Mouse (Mus musculus) liver, embryonic 11.5 days (tissue): ENCODE measurements at regions not wholly inside any gene's neighbourhood (a gene's known extent, or its start where the extent isn't known, plus 50 kb on each side); places are given as distances from the start of the nearest gene placed in this dataset.

Experiments
- ATAC-seq: fragments of 200-750 bp; cut with Nextera tagmentation; replicated peaks from 2 replicates; pipeline ENCODE4 v1.8.0; 2017; ENCODE audit warnings: moderate number of reproducible peaks, mild to moderate bottlenecking, moderate TSS enrichment, moderate library complexity; ENCODE audit not compliant: low FRiP score
- DNase-seq: peaks from one replicate; pipeline ENCODE4 v3.0.0-alpha.2; 2017; ENCODE audit warnings: low spot score
- H3K27ac ChIP-seq: fragments of 300-500 bp; sonication (generic); 2 replicates; pipeline ENCODE4 v1.5.1; 2014; ENCODE audit warnings: mild to moderate bottlenecking, low read depth, low read length, control low read depth
- H3K27me3 ChIP-seq: fragments of 300-500 bp; sonication (generic); replicated peaks from 2 replicates; pipeline ENCODE4 v1.6.1; 2014; ENCODE audit warnings: low read length, mixed read lengths; ENCODE audit not compliant: control insufficient read depth, insufficient read depth
- H3K36me3 ChIP-seq: fragments of 300-500 bp; sonication (generic); 2 replicates; pipeline ENCODE4 v1.6.1; 2014; ENCODE audit warnings: mild to moderate bottlenecking, low read length, moderate library complexity, mixed read lengths; ENCODE audit not compliant: control insufficient read depth, insufficient read depth
- H3K4me1 ChIP-seq: fragments of 300-500 bp; sonication (generic); replicated peaks from 2 replicates; pipeline ENCODE4 v1.6.1; 2014; ENCODE audit warnings: low read length, mixed read lengths; ENCODE audit not compliant: control insufficient read depth, insufficient read depth
- H3K4me2 ChIP-seq: fragments of 300-500 bp; sonication (generic); 2 replicates; pipeline ENCODE4 v1.6.1; 2014; ENCODE audit warnings: mild to moderate bottlenecking, control low read depth, moderate library complexity
- H3K4me3 ChIP-seq: fragments of 300-500 bp; sonication (generic); 2 replicates; pipeline ENCODE4 v1.5.1; 2014; ENCODE audit warnings: low read depth, low read length, control low read depth
- H3K9ac ChIP-seq: fragments of 300-500 bp; sonication (generic); 2 replicates; pipeline ENCODE4 v1.6.1; 2014; ENCODE audit warnings: low read depth, low read length, control low read depth
- H3K9me3 ChIP-seq: fragments of 300-500 bp; sonication (generic); 2 replicates; pipeline ENCODE4 v1.6.1; 2016; ENCODE audit warnings: low read length, inconsistent platforms, mixed read lengths; ENCODE audit not compliant: control insufficient read depth
- WGBS: fragments of 180-500 bp; shearing (Covaris S2); extraction: QIAGEN DNeasy Blood & Tissue Kit; methylation state at CpG from one replicate; pipeline ENCODE4 v1.1.7; 2014; 5-methylcytosine and 5-hydroxymethylcytosine counted together

DNA sequence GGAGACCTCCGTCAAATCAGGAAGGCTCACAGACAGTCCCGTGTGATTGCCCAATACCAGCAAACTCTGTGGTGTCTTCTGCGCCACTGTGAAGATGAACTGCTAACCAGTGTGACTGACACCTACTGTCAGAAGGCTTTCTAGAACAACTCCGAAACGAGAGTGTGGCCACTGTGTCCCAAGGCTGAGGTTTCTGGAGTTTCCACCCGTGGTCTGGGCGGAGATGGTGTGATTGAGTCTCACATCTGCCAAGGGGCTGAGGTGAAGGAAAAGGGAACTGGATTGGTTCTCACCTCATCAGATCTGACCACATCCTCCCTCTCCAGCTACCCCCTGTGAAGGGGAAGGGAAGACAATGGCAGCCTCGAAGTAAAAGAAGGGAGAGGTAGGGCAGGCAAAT lies 79.6 kb upstream of the 4930412O13Rik start:
- no peaks in the 10 kb centered on the region for H3K9me3 ChIP-seq
- no peak for DNase-seq
- H3K36me3 ChIP-seq, result no peaks in the 10 kb centered on the region
- no peak overlapping the region for H3K4me2 ChIP-seq
- H3K27ac ChIP-seq, result no peak overlapping the region
- no peak for ATAC-seq
- WGBS, result 42% methylated on average over 8 of the region's 8 CpGs
- no peaks in the 10 kb centered on the region for H3K4me1 ChIP-seq
- no peaks in the 10 kb centered on the region for H3K27me3 ChIP-seq
- H3K4me3 ChIP-seq, result no peak overlapping the region
- no peak overlapping the region for H3K9ac ChIP-seq

DNA sequence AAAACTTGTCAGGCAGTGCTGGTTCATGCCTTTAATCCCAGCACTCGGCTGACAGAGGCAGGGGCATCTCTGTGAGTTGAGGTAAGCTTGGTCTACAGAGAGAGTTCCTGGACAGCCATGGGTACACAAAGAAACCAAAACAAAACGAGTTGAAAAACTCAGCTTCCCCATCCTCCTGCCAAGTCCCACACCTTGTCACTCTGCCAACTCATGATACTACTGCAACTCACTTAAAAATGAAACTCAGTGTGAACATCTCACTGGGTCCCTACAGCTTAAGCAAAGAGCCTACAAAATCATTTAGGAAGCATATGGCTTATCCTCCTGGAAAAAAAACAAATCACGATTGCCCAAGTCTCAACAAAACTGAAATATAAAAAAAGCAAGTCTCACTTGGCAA lies 76.7 kb upstream of the 4930412O13Rik start:
- Histone ChIP-seq H3K4me3 (no peak overlapping the region), H3K9me3 (no peaks in the 10 kb centered on the region), H3K27ac (no peak overlapping the region), H3K4me2 (no peak overlapping the region), H3K36me3 (no peaks in the 10 kb centered on the region), H3K9ac (no peak overlapping the region), H3K4me1 (no peaks in the 10 kb centered on the region), H3K27me3 (no peaks in the 10 kb centered on the region)
- WGBS, result 54% methylated on average over 3 of the region's 3 CpGs
- DNase-seq, result no peak
- no peak for ATAC-seq

DNA sequence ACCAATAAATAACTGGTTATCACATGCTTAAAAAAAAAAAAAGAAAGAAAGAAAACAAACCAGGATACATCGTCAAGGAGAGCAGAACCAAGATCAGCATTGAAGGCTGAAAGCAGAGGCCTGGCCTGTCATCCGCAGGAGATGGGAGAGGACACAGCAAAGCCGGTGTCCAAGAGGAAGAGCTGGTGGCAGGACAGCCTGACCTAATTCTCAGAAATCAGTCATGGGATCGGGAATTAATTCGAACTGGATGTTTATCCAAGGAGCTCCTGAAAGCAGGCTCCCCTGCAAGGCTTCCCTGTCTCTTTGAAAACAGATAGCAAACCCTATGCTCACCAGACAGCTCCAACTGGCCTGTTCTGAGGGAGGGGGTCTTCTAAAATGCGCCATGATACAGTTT lies 75.5 kb upstream of the 4930412O13Rik start:
- H3K9ac ChIP-seq, result no peak overlapping the region
- no peak overlapping the region for H3K4me2 ChIP-seq
- H3K27me3 ChIP-seq, result no peaks in the 10 kb centered on the region
- no peak for DNase-seq
- H3K4me3 ChIP-seq, result no peak overlapping the region
- no peak overlapping the region for H3K27ac ChIP-seq
- no peaks in the 10 kb centered on the region for H3K9me3 ChIP-seq
- WGBS, result 79% methylated on average over 6 of the region's 6 CpGs
- no peaks in the 10 kb centered on the region for H3K4me1 ChIP-seq
- no peaks in the 10 kb centered on the region for H3K36me3 ChIP-seq
- ATAC-seq, result no peak
